Comparison of ENCODE assay signal across 8 mouse cellular contexts in the genomic region with DNA sequence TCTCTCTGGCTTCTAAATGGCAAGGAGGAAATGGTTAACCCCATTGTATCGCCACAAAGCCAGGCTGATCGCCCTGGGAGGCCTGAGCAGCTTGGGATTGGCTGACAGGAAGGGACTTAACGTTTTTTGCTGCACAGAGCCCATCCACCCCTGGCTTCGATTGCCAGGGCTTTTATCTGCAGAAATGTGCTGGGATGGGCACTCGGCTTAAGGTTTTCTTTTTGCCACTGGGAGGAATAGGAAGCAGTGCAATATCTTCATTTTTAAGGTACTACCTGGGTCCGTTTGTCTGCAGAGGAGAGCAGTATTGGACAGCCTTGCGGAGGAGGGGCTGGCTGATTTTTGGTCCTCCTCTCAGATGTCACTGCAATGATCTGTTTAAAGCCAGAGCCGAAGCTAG.
A peak's percentile ranks its signal among the peaks of the same experiment; 100 is the strongest.
DNase-seq lines count a peak whose midpoint lies in the region; ATAC-seq lines count a peak whose summit lies in the region.

No protein-coding gene starts in this region.

- H3K27me3 ChIP-seq in heart, embryonic 12.5 days (replicated peaks), result no peaks in the 10 kb centered on the region
- H3K27me3 ChIP-seq in forebrain, embryonic 15.5 days, result no peaks in the 10 kb centered on the region

- 8% methylated on average over 8 of the region's 8 CpGs for WGBS in heart, embryonic 12.5 days
- 5% methylated on average over 8 of the region's 8 CpGs for WGBS in forebrain, embryonic 15.5 days

- peak overlapping the region; percentile 57 for H3K4me2 ChIP-seq in heart, embryonic 12.5 days
- peak overlapping the region; percentile 32 for H3K4me2 ChIP-seq in forebrain, embryonic 15.5 days (replicated peaks)

- H3K9ac ChIP-seq in heart, embryonic 12.5 days, result no peak overlapping the region
- peak overlapping the region; percentile 29; the same call in 1 of the 2 replicates for H3K9ac ChIP-seq in forebrain, embryonic 15.5 days (replicated peaks)

- no peaks in the 10 kb centered on the region for H3K9me3 ChIP-seq in heart, embryonic 12.5 days (replicated peaks)
- no peaks in the 10 kb centered on the region for H3K9me3 ChIP-seq in forebrain, embryonic 15.5 days

- no peak overlapping the region for H3K27ac ChIP-seq in heart, embryonic 12.5 days (ENCODE audit: poor library complexity, severe bottlenecking)
- peak overlapping the region; percentile 33 for H3K27ac ChIP-seq in forebrain, embryonic 15.5 days (replicated peaks)

- no peaks in the 10 kb centered on the region for H3K36me3 ChIP-seq in heart, embryonic 12.5 days
- peaks cover 7% of the 10 kb centered on the region; the same call in 1 of the 2 replicates for H3K36me3 ChIP-seq in forebrain, embryonic 15.5 days

- H3K4me3 ChIP-seq in heart, embryonic 12.5 days, result no peak overlapping the region
- peak overlapping the region; percentile 14; the same call in 1 of the 2 replicates for H3K4me3 ChIP-seq in forebrain, embryonic 15.5 days

- no peak for DNase-seq in heart, adult 8-10 months (ENCODE audit: low spot score)
- DNase-seq in cerebellum, adult 18-20 months, result peak; percentile 61 to 63
- no peak for DNase-seq in spleen, postnatal 10 days (ENCODE audit: low spot score in 2 of 2)
- no peak for DNase-seq in T-cell, adult 2 months (ENCODE audit: low spot score)
- DNase-seq in lung, postnatal 14 days, result no peak

- no peak for ATAC-seq in heart, embryonic 12.5 days (ENCODE audit: insufficient number of reproducible peaks, low FRiP score)
- ATAC-seq in forebrain, embryonic 15.5 days (replicated peaks), result 0 out of 2 replicates have a peak, but pooled peaks have one; percentile 27
- ATAC-seq in megakaryocyte-erythroid progenitor cell, adult 5-6 weeks (replicated peaks; ENCODE audit: low FRiP score, low TSS enrichment, poor library complexity, severe bottlenecking), result peak; percentile 67

- H3K4me1 ChIP-seq in heart, embryonic 12.5 days (replicated peaks), result no peaks in the 10 kb centered on the region
- peaks cover 33% of the 10 kb centered on the region for H3K4me1 ChIP-seq in forebrain, embryonic 15.5 days

Comparison
In these comparisons a context has a peak if more than half of its experiments do, and no peak if none do; other contexts are left out.
1. DNase-seq: peak in cerebellum, adult 18-20 months (2 of 2); none in heart, adult 8-10 months (single experiment), spleen, postnatal 10 days (0 of 2), T-cell, adult 2 months (single experiment) and lung, postnatal 14 days (single experiment).